Mouse (Mus musculus) liver, embryonic 14.5 days (tissue): ENCODE data around the gene Gpc6.

Experiments
- CTCF ChIP-seq: IDR thresholded peaks from 2 replicates; pipeline ENCODE4 v1.5.1; 2016; ENCODE audit warnings: antibody characterized with exemption, low read depth, control low read depth
- EP300 ChIP-seq: IDR thresholded peaks from 2 replicates; pipeline ENCODE4 v1.6.1; 2016; ENCODE audit warnings: antibody characterized with exemption, low read depth

GRCm38 (mm10) chr14:117762934-117763333, 837.8 kb downstream of the Gpc6 start:
- TF ChIP-seq CTCF: no peak
- no peak for TF ChIP-seq EP300
